Mouse (Mus musculus): Measurements from ENCODE around the gene Gp1bb. TPM values are rescaled to one million over a fixed set of nuclear protein-coding genes. Genes with fewer than 3 reads are reported as not detected.

The Gp1bb gene
- total RNA-seq, 2 experiments from 2014 or later, result 0.72 to 1.6 TPM

- no peak for ATAC-seq (replicated peaks; ENCODE audit: low FRiP score, low TSS enrichment, poor library complexity, severe bottlenecking)
Observed at GRCm38 (mm10) chr16:18611752-18612151, 10.5 kb downstream of the Gp1bb start.

GRCm38 (mm10) chr16:18609099-18609498 is 13.1 kb downstream of the Gp1bb start:
- ATAC-seq (replicated peaks; ENCODE audit: low FRiP score, low TSS enrichment, poor library complexity, severe bottlenecking), result no peak

- no peak for ATAC-seq (replicated peaks; ENCODE audit: low FRiP score, low TSS enrichment, poor library complexity, severe bottlenecking)
Observed at GRCm38 (mm10) chr16:18608226-18608625, 14.0 kb downstream of the Gp1bb start.

DNA sequence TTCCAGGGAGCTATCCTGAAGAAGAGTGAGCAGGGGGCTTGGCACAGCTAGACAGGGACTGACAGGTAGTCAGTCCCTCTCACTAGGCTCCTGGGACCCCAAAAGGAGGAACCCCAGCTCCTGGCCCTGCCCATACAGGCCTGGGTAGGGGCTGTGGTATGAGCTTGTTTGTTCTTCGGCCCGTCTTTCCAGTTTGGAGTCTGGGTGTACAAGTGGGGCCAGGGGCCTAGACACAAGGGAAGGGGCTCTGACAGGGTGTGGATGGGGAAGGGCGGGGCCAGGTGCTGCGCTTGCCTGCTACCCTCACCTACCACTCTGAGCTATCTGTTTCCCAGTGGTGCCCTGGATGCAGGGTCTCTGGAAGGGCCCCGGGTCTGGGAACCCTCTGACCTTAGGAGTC is 16.5 kb downstream of the Gp1bb start:
- ATAC-seq (replicated peaks; ENCODE audit: low FRiP score, low TSS enrichment, poor library complexity, severe bottlenecking), result no peak

DNA sequence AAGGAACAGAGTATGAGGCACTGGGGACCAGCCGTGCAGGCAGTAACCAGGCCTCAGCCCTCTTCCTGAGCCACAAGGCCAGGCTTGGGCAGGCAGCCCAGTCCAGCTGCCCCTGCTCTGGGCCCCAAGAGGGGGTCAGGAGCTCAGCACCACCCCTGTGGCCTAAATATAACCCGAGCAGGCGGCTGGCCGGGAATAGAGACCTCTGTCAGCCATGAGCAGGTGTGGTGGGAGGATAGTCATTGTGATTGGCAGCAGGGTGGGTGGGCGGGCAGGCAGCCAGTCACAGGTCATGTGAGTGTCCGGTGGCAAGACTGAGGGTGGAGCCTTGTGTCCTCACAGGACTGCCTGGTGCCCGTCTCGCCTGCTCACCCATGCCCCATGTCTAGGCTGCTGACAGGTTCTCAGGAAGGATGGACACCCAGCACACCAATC is 17.9 kb downstream of the Gp1bb start:
- no peak for ATAC-seq (replicated peaks; ENCODE audit: low FRiP score, low TSS enrichment, poor library complexity, severe bottlenecking)

- no peak for ATAC-seq (replicated peaks; ENCODE audit: low FRiP score, low TSS enrichment, poor library complexity, severe bottlenecking)
Observed at GRCm38 (mm10) chr16:18601447-18601846, 20.8 kb downstream of the Gp1bb start.

- peak; percentile 58 for ATAC-seq (replicated peaks; ENCODE audit: low FRiP score, low TSS enrichment, poor library complexity, severe bottlenecking)
Observed at GRCm38 (mm10) chr16:18598006-18598405, 24.2 kb downstream of the Gp1bb start.

DNA sequence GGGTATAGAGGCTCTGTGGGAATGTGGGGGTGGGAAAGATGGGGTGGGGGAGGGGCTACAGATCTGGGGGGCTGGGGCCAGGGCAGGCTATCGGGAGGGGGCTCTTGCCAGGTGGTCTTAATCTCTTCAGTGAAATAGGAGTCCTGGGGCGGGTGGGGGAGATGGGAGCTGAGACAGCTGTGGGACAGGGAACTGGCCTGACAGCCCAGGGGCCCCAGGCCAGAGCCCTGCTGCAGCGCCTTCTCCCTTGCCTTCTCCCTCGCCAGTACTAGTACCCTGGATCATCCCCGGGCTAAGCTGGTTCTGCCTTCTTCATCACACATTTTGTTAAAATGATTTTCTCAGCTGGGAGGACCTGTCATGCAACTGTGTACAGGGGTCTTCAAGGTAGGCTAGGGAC is 25.9 kb downstream of the Gp1bb start:
- ATAC-seq (replicated peaks; ENCODE audit: low FRiP score, low TSS enrichment, poor library complexity, severe bottlenecking), result no peak

DNA sequence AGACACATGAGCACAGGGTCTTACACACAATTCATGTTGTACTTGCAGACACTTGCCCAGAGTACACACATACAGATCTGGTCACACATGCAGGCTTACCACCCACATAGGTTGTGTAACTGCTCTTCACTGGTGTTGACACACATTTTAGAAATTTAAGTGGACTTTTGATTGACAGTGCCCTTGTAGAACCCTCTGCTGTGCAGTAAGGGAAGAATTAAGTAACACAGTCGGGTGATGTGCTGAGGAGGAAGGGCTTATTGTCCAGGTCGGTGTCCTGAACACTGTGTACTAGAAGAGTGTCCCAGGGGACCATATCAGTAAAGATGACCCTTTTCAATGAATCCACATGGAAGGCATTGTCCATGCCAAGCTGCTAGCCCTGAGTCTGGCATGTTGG is 28.3 kb downstream of the Gp1bb start:
- ATAC-seq (replicated peaks; ENCODE audit: low FRiP score, low TSS enrichment, poor library complexity, severe bottlenecking), result no peak

GRCm38 (mm10) chr16:18591047-18592018 is 30.9 kb downstream of the Gp1bb start:
- no peak; the same call in 1 of the 2 replicates for ATAC-seq (replicated peaks; ENCODE audit: low FRiP score, low TSS enrichment, poor library complexity, severe bottlenecking)

DNA sequence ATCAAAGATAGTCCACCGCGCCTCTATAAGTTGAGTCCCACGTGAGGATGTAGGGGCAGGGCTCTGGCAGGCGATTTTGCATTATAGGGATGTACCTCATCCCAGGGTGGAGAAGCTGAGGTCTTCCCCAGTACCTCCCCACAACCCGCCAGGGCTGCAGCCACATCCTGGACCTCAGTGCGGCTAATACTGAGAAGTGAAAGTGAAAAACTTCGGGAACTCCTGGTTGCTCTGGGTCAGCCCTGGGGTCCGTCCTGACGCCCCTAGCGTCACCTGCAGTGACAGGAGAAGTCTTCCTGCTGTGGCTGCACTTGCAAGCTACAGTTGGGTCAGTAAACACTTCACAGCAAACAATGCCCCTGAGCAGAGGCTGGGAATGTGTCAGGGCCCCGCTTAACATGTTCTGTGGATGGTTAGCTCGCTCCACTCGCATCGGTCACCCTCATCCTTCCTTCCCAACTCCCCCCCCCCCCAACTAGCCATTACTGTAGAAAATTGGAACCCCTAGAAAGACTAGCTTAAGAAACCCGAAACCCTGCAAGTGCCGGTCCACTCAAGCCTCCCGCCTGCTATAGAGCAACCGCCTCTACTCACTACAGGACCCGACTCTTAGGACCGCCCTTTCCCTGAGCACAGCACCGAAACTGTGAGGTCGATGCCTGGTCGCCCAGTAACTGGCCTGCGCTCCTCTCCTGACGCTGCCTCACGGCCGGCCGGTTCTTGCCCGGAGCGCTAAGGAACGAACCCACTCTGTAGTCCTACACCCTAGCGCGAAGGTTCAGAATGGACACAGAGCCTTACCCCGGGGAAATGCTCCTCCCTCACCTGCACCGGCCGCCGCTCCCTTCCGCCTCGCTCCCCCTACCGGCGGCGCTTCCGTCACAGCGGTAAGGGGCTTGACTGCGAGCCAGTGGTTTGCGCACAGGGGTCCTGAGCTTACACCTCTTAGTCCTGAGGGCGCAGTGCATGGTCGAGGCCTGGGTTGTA is 32.1 kb downstream of the Gp1bb start, which contains the start of gene Tbx1:
Gene Tbx1, minus strand, starts transcription at position 868 of the 987 bp plus-strand sequence.
- 0 out of 2 replicates have a peak, but pooled peaks have one; percentile 35 for ATAC-seq (replicated peaks; ENCODE audit: low FRiP score, low TSS enrichment, poor library complexity, severe bottlenecking)

DNA sequence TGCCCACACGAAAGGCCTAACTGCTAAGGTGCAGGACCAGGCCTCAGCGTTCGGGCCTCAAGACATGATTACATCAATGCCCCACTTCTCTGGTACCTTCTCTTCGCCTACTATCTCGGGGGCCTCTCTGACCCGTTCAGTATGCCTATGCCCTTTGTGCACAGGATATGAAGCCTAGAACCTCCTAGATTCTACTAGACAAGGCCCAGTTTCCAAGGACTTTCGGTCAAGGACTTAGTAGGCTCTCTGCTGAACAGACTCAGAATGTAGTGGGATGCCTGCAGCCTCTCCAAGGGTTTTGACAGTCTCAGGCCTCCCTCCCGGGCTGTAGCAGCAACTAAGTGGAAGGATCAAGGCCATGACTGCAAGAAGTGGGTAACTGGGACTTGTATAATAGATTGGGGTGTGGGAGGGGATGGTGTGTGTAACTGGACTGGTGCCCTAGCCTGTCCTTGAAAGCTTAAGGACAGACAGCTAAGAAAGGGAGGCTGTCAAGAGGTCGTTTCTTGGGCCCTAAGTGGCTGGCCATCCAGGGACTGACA is 33.1 kb downstream of the Gp1bb start:
- no peak for ATAC-seq (replicated peaks; ENCODE audit: low FRiP score, low TSS enrichment, poor library complexity, severe bottlenecking)

GRCm38 (mm10) chr16:18588738-18589055 is 33.5 kb downstream of the Gp1bb start:
- ATAC-seq (replicated peaks; ENCODE audit: low FRiP score, low TSS enrichment, poor library complexity, severe bottlenecking), result no peak

GRCm38 (mm10) chr16:18587847-18588737 is 34.1 kb downstream of the Gp1bb start:
- no peak for ATAC-seq (replicated peaks; ENCODE audit: low FRiP score, low TSS enrichment, poor library complexity, severe bottlenecking)

DNA sequence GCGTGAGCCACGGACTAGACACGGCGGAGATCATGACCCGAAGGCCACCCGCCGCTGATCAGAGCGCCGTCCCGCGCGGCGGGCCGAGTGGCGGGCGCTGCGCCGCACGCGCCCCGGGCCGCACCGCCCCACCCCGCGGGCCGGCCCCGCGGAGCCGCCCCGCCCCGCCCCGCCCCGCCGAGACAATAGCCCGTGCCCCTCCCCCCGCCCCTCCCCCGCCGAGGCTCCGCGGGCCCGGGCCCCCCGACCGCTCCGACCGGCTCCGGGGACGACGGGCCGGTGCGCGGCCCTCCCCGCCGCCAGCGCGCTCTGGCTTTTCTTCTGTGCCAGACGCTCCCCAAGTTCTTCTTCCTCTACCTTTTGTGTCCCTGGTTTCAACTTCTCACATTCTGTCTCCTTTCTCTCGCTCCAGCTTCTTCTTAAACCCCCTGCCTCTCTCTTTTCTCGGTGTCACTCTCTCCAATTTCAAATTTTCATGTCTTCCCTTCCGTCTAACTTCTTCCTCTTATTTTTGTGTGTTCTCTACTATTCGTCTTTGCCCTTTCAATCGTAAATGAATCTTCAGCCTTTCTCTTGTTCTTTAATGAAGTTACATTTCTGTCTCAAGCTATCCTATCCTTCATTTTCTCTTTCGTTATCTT is 35.2 kb downstream of the Gp1bb start:
- no peak for ATAC-seq (replicated peaks; ENCODE audit: low FRiP score, low TSS enrichment, poor library complexity, severe bottlenecking)

- no peak for ATAC-seq (replicated peaks; ENCODE audit: low FRiP score, low TSS enrichment, poor library complexity, severe bottlenecking)
Observed at GRCm38 (mm10) chr16:18586076-18586905, 35.9 kb downstream of the Gp1bb start.

GRCm38 (mm10) chr16:18585676-18586075 is 36.5 kb downstream of the Gp1bb start:
- ATAC-seq (replicated peaks; ENCODE audit: low FRiP score, low TSS enrichment, poor library complexity, severe bottlenecking), result no peak

Measured in megakaryocyte-erythroid progenitor cell, adult 5-6 weeks (primary cell).